Mouse (Mus musculus) liver, postnatal 0 days (tissue): ENCODE measurements around the gene Ppm1b. TPM values are rescaled to one million over a fixed set of nuclear protein-coding genes. Genes with fewer than 3 reads are reported as not detected.

ENCODE experiments used
- ATAC-seq: fragments of 200-750 bp; cut with Nextera tagmentation; 2 replicates; pipeline ENCODE4 v1.8.0; 2017; ENCODE audit warnings: mild to moderate bottlenecking, moderate library complexity
- DNase-seq: peaks from one replicate; pipeline ENCODE4 v3.0.0-alpha.2; 2016
- H3K27ac ChIP-seq: fragments of 300-500 bp; sonication (generic); 2 replicates; pipeline ENCODE4 v1.5.1; 2014; ENCODE audit warnings: antibody characterized with exemption, moderate library complexity, mild to moderate bottlenecking, low read depth
- H3K27me3 ChIP-seq: fragments of 300-500 bp; sonication (generic); 2 replicates; pipeline ENCODE4 v1.6.1; 2014; ENCODE audit warnings: low read length, control low read depth, mixed read lengths; ENCODE audit not compliant: insufficient read depth
- H3K36me3 ChIP-seq: fragments of 300-500 bp; sonication (generic); replicated peaks from 2 replicates; pipeline ENCODE4 v1.6.1; 2014; ENCODE audit warnings: mild to moderate bottlenecking, control low read depth, low read length, moderate library complexity, mixed read lengths; ENCODE audit not compliant: insufficient read depth
- H3K4me1 ChIP-seq: fragments of 300-500 bp; sonication (generic); 2 replicates; pipeline ENCODE4 v1.6.1; 2014; ENCODE audit warnings: antibody characterized with exemption, mild to moderate bottlenecking, control low read depth; ENCODE audit not compliant: insufficient read depth
- H3K4me2 ChIP-seq: fragments of 300-500 bp; sonication (generic); 2 replicates; pipeline ENCODE4 v1.6.1; 2014; ENCODE audit warnings: low read depth, mild to moderate bottlenecking, low read length, moderate library complexity, mixed read lengths
- H3K4me3 ChIP-seq: fragments of 300-500 bp; sonication (generic); 2 replicates; pipeline ENCODE4 v1.5.1; 2014; ENCODE audit warnings: low read depth, low read length
- H3K9ac ChIP-seq: fragments of 300-500 bp; sonication (generic); replicated peaks from 2 replicates; pipeline ENCODE4 v1.6.1; 2014; ENCODE audit warnings: mild to moderate bottlenecking, moderate library complexity
- H3K9me3 ChIP-seq: fragments of 300-500 bp; sonication (generic); 2 replicates; pipeline ENCODE4 v1.6.1; 2016; ENCODE audit warnings: mild to moderate bottlenecking, control low read depth, low read length, mixed read lengths
- CTCF ChIP-seq: sonication (generic); IDR thresholded peaks from 2 replicates; pipeline ENCODE4 v1.5.1; 2016; ENCODE audit warnings: antibody characterized with exemption, low read depth
- EP300 ChIP-seq: IDR thresholded peaks from 2 replicates; pipeline ENCODE4 v1.6.1; 2016; ENCODE audit warnings: antibody characterized with exemption, low read depth, mild to moderate bottlenecking
- WGBS: fragments of 180-500 bp; shearing (Covaris S2); extraction: QIAGEN DNeasy Blood & Tissue Kit; methylation state at CpG from one replicate; pipeline ENCODE4 v1.1.7; 2014; ENCODE audit not compliant: insufficient replicate concordance; 5-methylcytosine and 5-hydroxymethylcytosine counted together
- polyA plus RNA-seq: library from polyadenylated mRNA; unstranded; fragments of >200 nt; fragmentation: Nextera tagmentation; extraction: Ambion mirVana; gene quantifications from 2 replicates; pipeline ENCODE4 v1.2.1, GENCODE M21; 2015

Ppm1b gene
- polyA plus RNA-seq, 1 experiment from 2014 or later, result 41.6 TPM

DNA sequence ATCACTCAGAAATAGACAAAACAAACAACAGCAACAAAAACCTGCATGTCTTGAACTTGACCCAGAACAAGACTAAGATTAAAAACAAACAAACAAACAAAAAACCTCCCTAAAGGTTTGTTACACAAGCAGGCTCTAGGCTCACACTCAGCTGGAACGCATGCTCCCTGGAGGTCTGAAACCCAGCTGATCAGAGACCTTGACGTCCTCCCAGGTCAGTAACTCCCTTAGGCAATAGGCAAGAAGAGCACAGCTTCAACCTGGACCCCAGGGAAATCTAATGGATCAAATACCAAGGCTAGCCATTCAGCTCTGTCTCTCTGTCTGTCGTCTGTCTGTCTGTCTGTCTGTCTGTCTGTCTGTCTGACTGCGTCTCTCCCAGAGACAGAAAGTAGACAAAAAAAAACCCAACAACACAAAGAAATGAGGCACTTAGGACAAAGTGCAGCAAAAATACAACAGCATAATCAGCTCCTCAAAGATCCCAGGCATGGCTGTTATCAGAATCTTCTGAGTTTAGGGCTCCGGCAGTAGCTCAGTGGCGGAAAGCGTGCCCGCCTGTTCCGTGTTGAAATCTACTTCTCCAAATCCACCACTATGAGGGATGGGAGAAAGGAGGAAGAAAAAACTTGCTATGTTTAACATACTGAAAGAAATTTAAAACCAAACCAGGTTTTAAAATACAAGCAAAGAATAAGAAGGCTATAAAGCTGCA, 16.4 kb upstream of the Ppm1b start:
- H3K4me1 ChIP-seq, result peaks cover 37% of the 10 kb centered on the region
- 61% methylated on average over 9 of the region's 9 CpGs for WGBS
- no peak for DNase-seq
- H3K9me3 ChIP-seq, result 0 out of 2 replicates have a peak, but pooled peaks cover 2% of the 10 kb centered on the region
- H3K27ac ChIP-seq, result peak overlapping the region; percentile 29
- no peak overlapping the region for H3K4me3 ChIP-seq
- no peak overlapping the region for H3K4me2 ChIP-seq
- H3K9ac ChIP-seq, result no peak overlapping the region
- H3K36me3 ChIP-seq, result no peaks in the 10 kb centered on the region
- no peak for ATAC-seq
- no peak for TF ChIP-seq EP300
- no peak for TF ChIP-seq CTCF
- H3K27me3 ChIP-seq, result no peaks in the 10 kb centered on the region

GRCm38 (mm10) chr17:84941291-84941868, 15.2 kb upstream of the Ppm1b start:
- Histone ChIP-seq H3K27ac (peak overlapping the region; percentile 52), H3K36me3 (no peaks in the 10 kb centered on the region), H3K9ac (no peak overlapping the region), H3K4me1 (peaks cover 30% of the 10 kb centered on the region), H3K4me2 (no peak overlapping the region), H3K9me3 (0 out of 2 replicates have a peak, but pooled peaks cover 2% of the 10 kb centered on the region), H3K27me3 (no peaks in the 10 kb centered on the region), H3K4me3 (no peak overlapping the region)
- DNase-seq, result peak; percentile 18
- 68% methylated on average over 13 of the region's 13 CpGs for WGBS
- no peak for TF ChIP-seq CTCF
- TF ChIP-seq EP300, result peak; percentile 83
- ATAC-seq, result peak; percentile 55

DNA sequence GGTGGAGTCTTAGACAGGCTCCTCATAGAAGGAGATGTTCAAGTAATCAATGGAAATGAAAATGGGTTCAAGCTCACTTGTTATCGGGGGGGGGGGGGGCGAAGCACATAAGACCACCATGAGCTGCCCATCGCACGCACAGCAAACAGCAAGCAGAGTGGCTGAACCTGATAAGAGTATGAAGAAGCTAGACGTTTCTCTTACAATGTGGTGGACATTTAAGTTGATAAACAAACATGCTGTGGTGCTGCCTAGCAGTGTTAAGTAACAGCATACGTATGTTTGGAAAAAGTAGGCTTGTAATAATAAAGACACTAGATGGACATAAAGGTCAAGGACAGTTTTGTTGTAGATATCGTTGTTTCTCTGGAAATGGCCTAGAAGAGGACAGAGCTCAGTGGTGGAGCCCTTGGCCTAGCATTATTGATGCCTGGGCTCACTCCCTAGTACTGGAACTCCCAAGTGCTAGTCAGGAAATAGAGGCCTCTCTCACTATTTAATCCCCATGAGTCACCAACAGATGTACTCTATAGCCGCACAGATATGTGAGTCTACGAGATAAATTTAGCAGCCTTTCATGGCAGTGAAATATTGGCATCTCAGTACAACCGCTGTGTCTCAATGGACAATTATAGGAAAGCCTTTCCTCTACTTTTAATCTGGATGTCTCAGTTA, 14.0 kb upstream of the Ppm1b start:
- no peak for DNase-seq
- Histone ChIP-seq H3K27me3 (no peaks in the 10 kb centered on the region), H3K9me3 (0 out of 2 replicates have a peak, but pooled peaks cover 2% of the 10 kb centered on the region), H3K4me3 (no peak overlapping the region), H3K36me3 (no peaks in the 10 kb centered on the region), H3K27ac (peak overlapping the region; percentile 66), H3K4me1 (peaks cover 27% of the 10 kb centered on the region), H3K9ac (no peak overlapping the region), H3K4me2 (peak overlapping the region; percentile 24; the same call in 1 of the 2 replicates)
- 51% methylated on average over 10 of the region's 10 CpGs for WGBS
- ATAC-seq, result peak; percentile 81
- no peak for TF ChIP-seq CTCF
- TF ChIP-seq EP300, result peak; percentile 66

- WGBS, result 54% methylated on average over 2 of the region's 2 CpGs
- no peak for TF ChIP-seq EP300
- no peak for TF ChIP-seq CTCF
- H3K4me3 ChIP-seq, result no peak overlapping the region
- peaks cover 27% of the 10 kb centered on the region for H3K4me1 ChIP-seq
- H3K9me3 ChIP-seq, result 0 out of 2 replicates have a peak, but pooled peaks cover 2% of the 10 kb centered on the region
- no peaks in the 10 kb centered on the region for H3K27me3 ChIP-seq
- no peak overlapping the region for H3K9ac ChIP-seq
- H3K36me3 ChIP-seq, result no peaks in the 10 kb centered on the region
- H3K27ac ChIP-seq, result peak overlapping the region; percentile 66
- ATAC-seq, result no peak
- DNase-seq, result no peak
- no peak overlapping the region for H3K4me2 ChIP-seq
These were observed 13.5 kb upstream of the Ppm1b start for GRCm38 (mm10) chr17:84943033-84943393.

DNA sequence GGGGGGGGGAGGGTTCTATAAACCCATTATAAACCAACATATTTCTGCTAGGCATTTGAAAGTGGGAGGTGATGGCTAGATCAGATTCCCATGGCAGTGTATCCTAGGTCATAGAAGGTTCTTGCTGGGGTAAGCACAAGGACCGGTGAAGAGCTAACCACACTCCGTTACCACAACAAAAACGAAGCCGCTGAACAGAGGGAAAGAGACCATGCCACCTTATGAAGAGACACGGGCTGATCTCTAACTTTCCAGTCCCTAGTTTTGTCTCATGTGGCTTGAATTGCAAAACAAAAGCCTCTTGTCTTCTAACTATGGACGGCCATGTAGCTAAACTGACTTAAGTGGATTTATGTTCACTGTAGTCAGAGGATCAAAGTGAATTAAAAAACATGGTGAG, 12.2 kb upstream of the Ppm1b start:
- no peak for ATAC-seq

DNA sequence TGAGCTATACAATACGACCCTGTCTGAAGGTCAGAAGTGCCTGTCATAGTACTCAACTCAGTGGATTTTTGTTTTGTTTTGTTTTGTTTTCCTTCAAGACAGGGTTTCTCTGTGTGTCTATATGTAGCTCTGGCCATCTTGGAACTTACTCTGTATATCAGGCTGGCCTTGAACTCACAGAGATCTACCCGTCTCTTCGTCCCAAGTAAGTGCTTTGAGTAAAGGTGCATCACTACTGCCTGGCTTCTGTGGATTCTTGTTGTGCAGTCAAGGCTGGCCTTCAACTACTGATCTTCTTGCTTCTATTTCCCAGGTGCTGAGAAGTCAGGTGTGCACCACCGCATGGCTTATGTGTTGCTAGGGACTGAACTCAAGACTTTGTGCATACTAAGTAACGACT, 4.0 kb upstream of the Ppm1b start:
- no peak overlapping the region for H3K9ac ChIP-seq
- 86% methylated on average over 5 of the region's 5 CpGs for WGBS
- no peaks in the 10 kb centered on the region for H3K9me3 ChIP-seq
- DNase-seq, result no peak
- H3K27ac ChIP-seq, result no peak overlapping the region
- TF ChIP-seq CTCF, result no peak
- TF ChIP-seq EP300, result no peak
- no peaks in the 10 kb centered on the region for H3K36me3 ChIP-seq
- H3K4me1 ChIP-seq, result peaks cover 5% of the 10 kb centered on the region; the same call in 1 of the 2 replicates
- H3K4me2 ChIP-seq, result no peak overlapping the region
- H3K27me3 ChIP-seq, result no peaks in the 10 kb centered on the region
- ATAC-seq, result no peak
- H3K4me3 ChIP-seq, result no peak overlapping the region

More for the DNA sequence above, 12.2 kb upstream of the Ppm1b start:
- Histone ChIP-seq H3K9me3 (no peaks in the 10 kb centered on the region), H3K9ac (no peak overlapping the region), H3K27me3 (no peaks in the 10 kb centered on the region), H3K4me2 (no peak overlapping the region), H3K4me1 (peaks cover 27% of the 10 kb centered on the region), H3K4me3 (no peak overlapping the region), H3K27ac (no peak overlapping the region), H3K36me3 (no peaks in the 10 kb centered on the region)
- no peak for DNase-seq
- no peak for TF ChIP-seq CTCF
- no peak for TF ChIP-seq EP300
- WGBS, result 89% methylated on average over 6 of the region's 6 CpGs
